Mouse (Mus musculus) C2C12 (cell line): ENCODE measurements around the gene Srgap1.

Experiments
- CEBPB ChIP-seq: IDR thresholded peaks from one replicate; pipeline ENCODE4 v1.6.1; 2011; ENCODE audit warnings: low read depth, mild to moderate bottlenecking, control low read depth, moderate library complexity
- CTCF ChIP-seq: IDR thresholded peaks from one replicate; pipeline ENCODE4 v1.5.1; 2011; ENCODE audit not compliant: control insufficient read depth, insufficient read depth, insufficient read length
- MYOG ChIP-seq: IDR thresholded peaks from one replicate; pipeline ENCODE4 v1.6.1; 2011; ENCODE audit not compliant: control insufficient read depth, insufficient read length; ENCODE audit errors: extremely low read depth

GRCm38 (mm10) chr10:121918579-121918978 is 128.5 kb downstream of the Srgap1 start:
- TF ChIP-seq CTCF (no peak), CEBPB (no peak), MYOG (no peak)
